Mouse (Mus musculus) small intestine, adult 2 months (tissue): ENCODE data around the gene Bmp6. TPM values are rescaled to one million over a fixed set of nuclear protein-coding genes. Genes with fewer than 3 reads are reported as not detected.
A peak's percentile ranks its signal among the peaks of the same experiment; 100 is the strongest.

ENCODE experiments used
- H3K27ac ChIP-seq: fragments of 200-500 bp; 2 replicates; pipeline ENCODE4 v1.5.1; 2012; ENCODE audit warnings: low read depth, low read length, control low read depth, inconsistent platforms; ENCODE audit not compliant: insufficient read depth
- H3K27me3 ChIP-seq: fragments of 200-500 bp; 2 replicates; pipeline ENCODE4 v1.6.1; 2012; ENCODE audit warnings: mild to moderate bottlenecking, moderate library complexity, low read length, inconsistent platforms; ENCODE audit not compliant: control insufficient read depth, insufficient read depth
- H3K36me3 ChIP-seq: fragments of 200-500 bp; 2 replicates; pipeline ENCODE4 v1.6.1; 2012; ENCODE audit warnings: mild to moderate bottlenecking, low read length, control low read depth, inconsistent platforms; ENCODE audit not compliant: control insufficient read depth, insufficient read depth
- H3K4me1 ChIP-seq: fragments of 200-500 bp; 2 replicates; pipeline ENCODE4 v1.6.1; 2012; ENCODE audit warnings: low read length, inconsistent platforms, mixed read lengths; ENCODE audit not compliant: control insufficient read depth, insufficient read depth, insufficient read length
- H3K4me3 ChIP-seq: fragments of 200-500 bp; 2 replicates; pipeline ENCODE4 v1.5.1; 2012; ENCODE audit warnings: low read depth, mild to moderate bottlenecking, control low read depth, inconsistent platforms, low read length, moderate library complexity
- CTCF ChIP-seq: fragments of 200-500 bp; IDR thresholded peaks from 2 replicates; pipeline ENCODE4 v1.5.1; 2012; ENCODE audit warnings: low read depth, mild to moderate bottlenecking, control low read depth, inconsistent platforms, low read length, moderate library complexity, mixed read lengths; ENCODE audit not compliant: insufficient replicate concordance, insufficient read length; ENCODE audit errors: extremely low read depth
- POLR2A ChIP-seq: fragments of 200-500 bp; IDR thresholded peaks from 2 replicates; pipeline ENCODE4 v1.6.1; 2012; ENCODE audit warnings: low read depth, mild to moderate bottlenecking, control low read depth, inconsistent platforms, low read length, moderate library complexity
- whole genome bisulfite sequencing: fragments of 180-500 bp; shearing (Covaris S2); methylation state at CpG from one replicate; pipeline ENCODE4 v1.1.7; 2018; 5-methylcytosine and 5-hydroxymethylcytosine counted together
- polyA plus RNA-seq: library from polyadenylated mRNA; depleted of rRNA; stranded (reverse); fragments of >200 nt; gene quantifications from 2 replicates; pipeline ENCODE4 v1.2.3, GENCODE M21; 2012

The Bmp6 gene
- polyA plus RNA-seq, 1 experiment = 5.2 TPM

DNA sequence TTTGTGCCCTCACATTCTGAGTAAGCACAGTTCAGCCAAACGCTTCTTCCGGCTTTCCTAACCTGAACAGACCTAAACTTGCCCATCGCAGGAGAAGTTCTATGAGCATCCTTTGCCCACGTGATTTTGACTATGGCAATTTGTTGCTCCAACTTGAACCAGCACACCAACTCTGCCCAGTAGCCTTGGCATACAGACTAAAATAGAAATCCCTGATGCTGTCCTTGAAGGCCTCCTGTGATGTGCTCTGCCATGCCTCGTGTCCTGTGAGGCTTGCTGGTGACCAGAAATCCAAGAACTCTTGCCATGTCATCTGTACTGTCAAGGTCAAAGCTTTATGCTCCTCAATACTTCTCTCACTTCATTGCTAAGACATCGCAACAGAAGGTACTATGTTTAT, 184.7 kb downstream of the Bmp6 start:
- Histone ChIP-seq H3K36me3 (no peaks in the 10 kb centered on the region), H3K27ac (no peak overlapping the region), H3K4me3 (no peak overlapping the region), H3K4me1 (peaks cover 9% of the 10 kb centered on the region; the same call in 1 of the 2 replicates), H3K27me3 (no peaks in the 10 kb centered on the region)
- no peak for TF ChIP-seq CTCF
- whole genome bisulfite sequencing = 88% methylated on average over 6 of the region's 6 CpGs

- no peaks in the 10 kb centered on the region for H3K36me3 ChIP-seq
- peaks cover 4% of the 10 kb centered on the region; the same call in 1 of the 2 replicates for H3K4me1 ChIP-seq
- TF ChIP-seq POLR2A (no peak), CTCF (no peak)
- H3K27ac ChIP-seq = peak overlapping the region; percentile 13; the same call in 1 of the 2 replicates
- 88% methylated on average over 4 of the region's 4 CpGs for WGBS
- H3K4me3 ChIP-seq = no peak overlapping the region
- no peaks in the 10 kb centered on the region for H3K27me3 ChIP-seq
Measured at GRCm38 (mm10) chr13:38531498-38531897, 186.6 kb downstream of the Bmp6 start.

DNA sequence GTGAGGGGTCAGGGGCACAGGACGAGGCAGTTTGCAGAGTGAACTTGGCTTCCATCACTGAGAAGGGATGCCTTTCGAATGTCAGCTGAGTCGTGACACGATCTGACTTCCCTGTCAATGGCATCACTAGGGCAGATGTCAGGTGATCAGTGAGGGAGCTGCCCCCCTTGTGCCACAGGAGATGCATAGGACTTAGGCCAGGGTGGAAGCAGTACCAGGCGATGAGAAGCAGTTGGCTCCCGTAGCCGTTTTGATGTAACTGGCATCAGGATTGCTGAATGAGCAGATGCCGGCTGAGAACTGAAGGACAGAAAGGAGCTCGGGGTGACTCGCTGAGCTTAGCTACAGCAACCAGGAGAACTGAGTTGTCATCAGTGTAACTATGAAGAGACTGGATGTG, 188.6 kb downstream of the Bmp6 start:
- TF ChIP-seq CTCF (no peak), POLR2A (no peak)
- Histone ChIP-seq H3K4me3 (no peak overlapping the region), H3K36me3 (no peaks in the 10 kb centered on the region), H3K27me3 (no peaks in the 10 kb centered on the region), H3K4me1 (peaks cover 4% of the 10 kb centered on the region; the same call in 1 of the 2 replicates), H3K27ac (no peak overlapping the region)
- WGBS = 83% methylated on average over 10 of the region's 10 CpGs

GRCm38 (mm10) chr13:38534016-38534415, 189.1 kb downstream of the Bmp6 start:
- 27% methylated on average over 6 of the region's 6 CpGs for WGBS
- H3K36me3 ChIP-seq = no peaks in the 10 kb centered on the region
- H3K4me3 ChIP-seq = no peak overlapping the region
- no peak overlapping the region for H3K27ac ChIP-seq
- no peaks in the 10 kb centered on the region for H3K4me1 ChIP-seq
- TF ChIP-seq POLR2A = no peak
- TF ChIP-seq CTCF = no peak
- H3K27me3 ChIP-seq = no peaks in the 10 kb centered on the region

DNA sequence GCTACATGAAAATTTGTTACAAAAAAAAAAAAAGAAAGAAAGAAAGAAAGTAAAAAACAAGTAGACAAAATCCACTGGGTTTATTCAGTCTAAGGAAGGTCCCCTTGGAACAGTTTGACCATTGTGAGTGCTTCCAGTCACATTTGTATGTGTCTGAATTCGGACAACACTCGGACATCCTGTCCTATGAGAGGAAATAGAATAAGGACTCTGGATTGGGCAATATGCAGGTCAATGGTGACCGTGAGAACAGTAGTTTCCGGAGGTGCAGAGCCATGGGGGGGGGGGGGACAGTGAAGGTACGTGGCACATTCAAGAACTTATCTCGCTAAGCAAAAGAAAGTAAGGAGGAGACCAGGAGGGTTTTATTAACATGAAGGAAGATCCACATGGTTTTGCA, 189.8 kb downstream of the Bmp6 start:
- no peaks in the 10 kb centered on the region for H3K36me3 ChIP-seq
- H3K4me1 ChIP-seq = no peaks in the 10 kb centered on the region
- TF ChIP-seq CTCF (no peak), POLR2A (no peak)
- H3K27ac ChIP-seq = no peak overlapping the region
- WGBS = 71% methylated on average over 6 of the region's 6 CpGs
- H3K4me3 ChIP-seq = no peak overlapping the region
- H3K27me3 ChIP-seq = no peaks in the 10 kb centered on the region

DNA sequence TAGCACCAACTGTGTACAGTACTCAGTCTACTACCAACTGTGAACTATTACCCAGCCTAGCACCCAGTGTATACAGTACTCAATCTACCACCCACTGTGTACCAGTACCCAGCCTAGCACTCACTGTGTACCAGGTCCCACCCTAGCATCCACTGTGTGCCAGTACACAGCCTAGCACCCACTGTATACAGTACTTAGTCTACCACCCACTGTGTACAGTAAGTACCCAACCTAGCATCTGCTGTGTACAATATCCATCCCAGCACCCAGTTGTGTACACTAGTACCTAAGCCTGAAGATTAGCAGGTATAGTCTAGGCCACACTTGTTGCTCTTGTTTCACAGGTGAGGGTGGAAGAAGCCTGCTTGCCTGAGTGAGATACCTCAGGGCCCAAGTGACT, 192.6 kb downstream of the Bmp6 start:
- H3K4me1 ChIP-seq = no peaks in the 10 kb centered on the region
- H3K36me3 ChIP-seq = no peaks in the 10 kb centered on the region
- TF ChIP-seq POLR2A (no peak), CTCF (no peak)
- no peaks in the 10 kb centered on the region for H3K27me3 ChIP-seq
- H3K4me3 ChIP-seq = no peak overlapping the region
- H3K27ac ChIP-seq = no peak overlapping the region

GRCm38 (mm10) chr13:38539192-38539900, 194.4 kb downstream of the Bmp6 start:
- Histone ChIP-seq H3K27me3 (no peaks in the 10 kb centered on the region), H3K36me3 (no peaks in the 10 kb centered on the region), H3K27ac (no peak overlapping the region), H3K4me3 (no peak overlapping the region), H3K4me1 (no peaks in the 10 kb centered on the region)
- WGBS = 87% methylated on average over 7 of the region's 7 CpGs
- TF ChIP-seq CTCF = no peak
- TF ChIP-seq POLR2A = no peak
